Mouse (Mus musculus) bone marrow macrophage, adult 2 months (primary cell): ENCODE data around the gene Scn4a. TPM values are rescaled to one million over a fixed set of nuclear protein-coding genes. Genes with fewer than 3 reads are reported as not detected.
"Not testable (repeated sequence)": the region's sequence is repeated elsewhere in the genome, so short reads cannot be mapped to it uniquely, and the experiment has no call there.

Experiments used
- H3K27ac ChIP-seq: 2 replicates; pipeline ENCODE4 v1.5.1; 2012; ENCODE audit warnings: low read depth, low read length; ENCODE audit not compliant: insufficient read depth
- H3K4me1 ChIP-seq: 2 replicates; pipeline ENCODE4 v1.6.1; 2012; ENCODE audit warnings: low read length; ENCODE audit not compliant: control insufficient read depth, insufficient read depth
- H3K4me3 ChIP-seq: 2 replicates; pipeline ENCODE4 v1.5.1; 2012; ENCODE audit warnings: mild to moderate bottlenecking, low read length, moderate library complexity; ENCODE audit not compliant: insufficient read depth
- CTCF ChIP-seq: IDR thresholded peaks from 2 replicates; pipeline ENCODE4 v1.5.1; 2012; ENCODE audit warnings: low read depth, mild to moderate bottlenecking, low read length, moderate library complexity
- POLR2A ChIP-seq: IDR thresholded peaks from 2 replicates; pipeline ENCODE4 v1.6.1; 2012; ENCODE audit warnings: mild to moderate bottlenecking, low read depth, low read length, borderline replicate concordance
- polyA plus RNA-seq: library from polyadenylated mRNA; stranded (reverse); fragments of >200 nt; gene quantifications from 2 replicates; pipeline ENCODE4 v1.2.4, GENCODE M21; 2012; ENCODE audit not compliant: missing spikeins, insufficient read depth, insufficient read length

The Scn4a gene
- polyA plus RNA-seq, 1 experiment = not detected

GRCm38 (mm10) chr11:106364712-106365111 is 11.6 kb upstream of the Scn4a start:
- TF ChIP-seq POLR2A (no peak), CTCF (no peak)
- H3K27ac ChIP-seq = no peak overlapping the region
- peaks cover 4% of the 10 kb centered on the region for H3K4me1 ChIP-seq
- H3K4me3 ChIP-seq = no peak overlapping the region

GRCm38 (mm10) chr11:106359350-106359749 is 6.3 kb upstream of the Scn4a start:
- Histone ChIP-seq H3K27ac (no peak overlapping the region), H3K4me3 (no peak overlapping the region), H3K4me1 (peaks cover 16% of the 10 kb centered on the region)
- TF ChIP-seq CTCF = 0 out of 2 replicates have a peak, but pooled peaks have one; percentile 29
- no peak for TF ChIP-seq POLR2A

GRCm38 (mm10) chr11:106355382-106356128 is 2.5 kb upstream of the Scn4a start:
- TF ChIP-seq POLR2A = no peak
- TF ChIP-seq CTCF = no peak
- Histone ChIP-seq H3K4me3 (no peak overlapping the region), H3K4me1 (peaks cover 24% of the 10 kb centered on the region), H3K27ac (peak overlapping the region; percentile 11; the same call in 1 of the 2 replicates)

- H3K27ac ChIP-seq = no peak overlapping the region
- H3K4me3 ChIP-seq = no peak overlapping the region
- H3K4me1 ChIP-seq = peaks cover 24% of the 10 kb centered on the region
- no peak for TF ChIP-seq POLR2A
- TF ChIP-seq CTCF = no peak
These were observed 1.1 kb upstream of the Scn4a start for GRCm38 (mm10) chr11:106354181-106354580.

GRCm38 (mm10) chr11:106351941-106352340 is 1.1 kb downstream of the Scn4a start:
- Histone ChIP-seq H3K4me3 (no peak overlapping the region), H3K4me1 (peaks cover 24% of the 10 kb centered on the region), H3K27ac (no peak overlapping the region)
- no peak for TF ChIP-seq CTCF
- TF ChIP-seq POLR2A = no peak

- H3K27ac ChIP-seq = no peak overlapping the region
- TF ChIP-seq POLR2A (no peak), CTCF (no peak)
- H3K4me3 ChIP-seq = no peak overlapping the region
- peaks cover 24% of the 10 kb centered on the region for H3K4me1 ChIP-seq
These were observed 1.8 kb downstream of the Scn4a start for GRCm38 (mm10) chr11:106351253-106351652.

- TF ChIP-seq CTCF (no peak), POLR2A (no peak)
- H3K4me3 ChIP-seq = no peak overlapping the region
- H3K27ac ChIP-seq = no peak overlapping the region
- peaks cover 22% of the 10 kb centered on the region for H3K4me1 ChIP-seq
These were observed 2.2 kb downstream of the Scn4a start for GRCm38 (mm10) chr11:106350853-106351252.

GRCm38 (mm10) chr11:106349772-106350171 is 3.3 kb downstream of the Scn4a start:
- Histone ChIP-seq H3K4me1 (peaks cover 12% of the 10 kb centered on the region), H3K27ac (no peak overlapping the region), H3K4me3 (no peak overlapping the region)
- TF ChIP-seq CTCF = no peak
- no peak for TF ChIP-seq POLR2A

- H3K4me1 ChIP-seq = no peaks in the 10 kb centered on the region
- H3K4me3 ChIP-seq = no peak overlapping the region
- H3K27ac ChIP-seq = no peak overlapping the region
- TF ChIP-seq POLR2A (no peak), CTCF (no peak)
These were observed 8.2 kb downstream of the Scn4a start for GRCm38 (mm10) chr11:106344910-106345309.

GRCm38 (mm10) chr11:106340990-106341520 is 12.0 kb downstream of the Scn4a start:
- Histone ChIP-seq H3K4me3 (no peak overlapping the region), H3K4me1 (no peaks in the 10 kb centered on the region), H3K27ac (no peak overlapping the region)
- TF ChIP-seq CTCF (no peak), POLR2A (no peak)

- not testable (repeated sequence) for H3K4me1 ChIP-seq, H3K4me3 ChIP-seq, H3K27ac ChIP-seq
These were observed 13.8 kb downstream of the Scn4a start for GRCm38 (mm10) chr11:106339323-106339722.
